Mouse (Mus musculus): ENCODE data around the gene Optn.

DNA sequence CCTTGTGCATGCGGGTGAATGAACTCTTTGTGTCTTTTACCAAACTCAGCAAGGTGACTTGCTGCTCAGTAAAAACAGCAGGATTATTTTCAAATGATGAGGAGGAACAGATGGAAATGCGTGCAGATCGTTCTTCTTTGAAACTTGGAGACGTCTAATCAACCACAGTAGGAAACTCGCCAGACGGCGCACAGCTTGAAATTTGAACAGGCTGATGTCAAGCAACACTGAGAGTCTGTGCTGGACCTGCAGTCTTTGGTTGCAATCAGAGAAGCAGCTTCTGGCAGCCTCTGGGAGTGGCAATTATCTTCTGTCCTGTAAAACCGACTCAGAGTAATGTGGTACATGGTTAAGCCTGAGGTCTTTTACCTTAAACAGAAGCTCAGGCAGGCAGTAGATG is 85.8 kb downstream of the Optn start:
- no peak for TF ChIP-seq CTCF (IDR thresholded peaks at IDR 0.05; ENCODE audit: low read depth)
- no peak for TF ChIP-seq EP300 (IDR thresholded peaks at IDR 0.05; ENCODE audit: low read depth)
